Mouse (Mus musculus) hindbrain, embryonic 12.5 days (tissue): Measurements from ENCODE around the gene Aggf1. TPM values are rescaled to one million over a fixed set of nuclear protein-coding genes. Genes with fewer than 3 reads are reported as not detected.

Experiments used
- ATAC-seq: fragments of 200-750 bp; cut with Nextera tagmentation; 2 replicates; pipeline ENCODE4 v1.8.0; 2017; ENCODE audit warnings: moderate TSS enrichment; ENCODE audit not compliant: low FRiP score
- H3K27ac ChIP-seq: fragments of 300-500 bp; sonication (generic); 2 replicates; pipeline ENCODE4 v1.5.1; 2016; ENCODE audit warnings: mild to moderate bottlenecking
- H3K27me3 ChIP-seq: fragments of 300-500 bp; sonication (generic); 2 replicates; pipeline ENCODE4 v1.6.1; 2016; ENCODE audit warnings: mild to moderate bottlenecking
- H3K36me3 ChIP-seq: fragments of 300-500 bp; sonication (generic); 2 replicates; pipeline ENCODE4 v1.6.1; 2016; ENCODE audit warnings: mild to moderate bottlenecking
- H3K4me1 ChIP-seq: fragments of 300-500 bp; sonication (generic); 2 replicates; pipeline ENCODE4 v1.6.1; 2016
- H3K4me2 ChIP-seq: fragments of 300-500 bp; sonication (generic); replicated peaks from 2 replicates; pipeline ENCODE4 v1.6.1; 2016; ENCODE audit warnings: mild to moderate bottlenecking
- H3K4me3 ChIP-seq: fragments of 300-500 bp; sonication (generic); 2 replicates; pipeline ENCODE4 v1.5.1; 2016; ENCODE audit warnings: mild to moderate bottlenecking
- H3K9ac ChIP-seq: fragments of 300-500 bp; sonication (generic); 2 replicates; pipeline ENCODE4 v1.6.1; 2016; ENCODE audit warnings: mild to moderate bottlenecking, moderate library complexity
- H3K9me3 ChIP-seq: fragments of 300-500 bp; sonication (generic); replicated peaks from 2 replicates; pipeline ENCODE4 v1.6.1; 2016; ENCODE audit warnings: mild to moderate bottlenecking
- WGBS: fragments of 180-500 bp; shearing (Covaris S2); methylation state at CpG from one replicate; pipeline ENCODE4 v1.1.7; 2016; 5-methylcytosine and 5-hydroxymethylcytosine counted together
- polyA plus RNA-seq: library from polyadenylated mRNA; unstranded; fragments of >200 nt; fragmentation: Nextera tagmentation; extraction: Ambion mirVana; gene quantifications from 2 replicates; pipeline ENCODE4 v1.2.1, GENCODE M21; 2016

The Aggf1 gene
- polyA plus RNA-seq, 1 experiment from 2014 or later = 52.8 TPM

- H3K27me3 ChIP-seq = no peaks in the 10 kb centered on the region
- no peak overlapping the region for H3K9ac ChIP-seq
- no peak overlapping the region for H3K4me2 ChIP-seq
- H3K4me1 ChIP-seq = no peaks in the 10 kb centered on the region
- H3K27ac ChIP-seq = no peak overlapping the region
- H3K9me3 ChIP-seq = no peaks in the 10 kb centered on the region
- 70% methylated on average over 4 of the region's 4 CpGs for WGBS
- no peak overlapping the region for H3K4me3 ChIP-seq
- ATAC-seq = no peak
- no peaks in the 10 kb centered on the region for H3K36me3 ChIP-seq
Observed at GRCm38 (mm10) chr13:95306596-95306995, 68.6 kb downstream of the Aggf1 start.

Other genes starting within 250 kb of the Aggf1 start
- 3.4 and 5.3 TPM in 2 replicates for gene Pde8b, start 125.0 kb downstream of the Aggf1 start, polyA plus RNA-seq
- 67.7 and 74.5 TPM in 2 replicates for gene Zbed3, start 51.7 kb downstream of the Aggf1 start, polyA plus RNA-seq
- gene Crhbp, start 69.6 kb upstream of the Aggf1 start, polyA plus RNA-seq = 3.8 and 6.2 TPM in 2 replicates
- gene S100z, start 103.4 kb upstream of the Aggf1 start, polyA plus RNA-seq = not detected in 2 replicates
- gene F2rl1, start 149.9 kb upstream of the Aggf1 start, polyA plus RNA-seq = 0.21 and 0.25 TPM in 2 replicates
- 102 and 110 TPM in 2 replicates for gene F2r, start 243.1 kb upstream of the Aggf1 start, polyA plus RNA-seq